Comparison of ENCODE assay signal across 24 mouse cellular contexts in the genomic region with DNA sequence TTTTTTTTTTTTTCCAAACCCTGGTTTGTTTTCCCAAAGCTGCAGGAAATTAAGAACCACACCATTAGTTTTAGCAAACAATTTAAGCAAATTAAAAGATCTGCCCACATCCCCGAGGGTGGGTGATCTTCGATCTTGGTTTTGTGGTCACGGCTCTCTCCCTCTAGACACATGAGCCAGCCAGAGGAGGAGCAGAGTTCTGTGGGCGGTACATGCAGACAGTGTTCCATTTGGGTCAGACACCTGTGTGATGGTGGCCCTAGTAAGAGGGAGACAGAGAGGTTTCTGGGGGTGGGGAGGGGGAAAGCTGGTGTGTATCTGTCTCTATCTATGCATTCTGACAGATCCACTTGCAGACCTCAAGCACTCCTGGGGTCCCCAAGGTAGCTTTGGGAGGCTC.
DNase-seq lines count a peak whose midpoint lies in the region; ATAC-seq and TF ChIP-seq lines count a peak whose summit lies in the region.
"Had no signal": no experiment of that assay in that cellular context is flagged by ENCODE, and none has a peak within 500 bp of the region (broad histone marks: within the 10 kb centered on the region; RNA-seq: fewer than 3 reads in every experiment).

No protein-coding gene starts in this region.

- no peak overlapping the region for H3K9ac ChIP-seq in kidney, embryonic 14.5 days (ENCODE audit: low read depth, low read length)
- H3K9ac ChIP-seq: forebrain, postnatal 0 days; hindbrain, embryonic 14.5 days; intestine, embryonic 15.5 days; liver, embryonic 15.5 days; lung, embryonic 15.5 days; stomach, embryonic 15.5 days had no signal

- H3K9me3 ChIP-seq in kidney, embryonic 14.5 days (ENCODE audit: control insufficient read depth, low read length), result no peaks in the 10 kb centered on the region
- H3K9me3 ChIP-seq: intestine, embryonic 15.5 days; limb, embryonic 10.5 days; liver, embryonic 15.5 days; lung, embryonic 15.5 days; megakaryocyte, embryonic 14.5 days; stomach, embryonic 15.5 days had no signal

- H3K36me3 ChIP-seq in kidney, embryonic 14.5 days (ENCODE audit: control insufficient read depth, insufficient read depth, low read length), result no peaks in the 10 kb centered on the region
- H3K36me3 ChIP-seq in thymus, adult 2 months (ENCODE audit: control insufficient read depth, insufficient read depth, low read length), result no peaks in the 10 kb centered on the region
- H3K36me3 ChIP-seq: intestine, embryonic 15.5 days; limb, embryonic 10.5 days; liver, embryonic 15.5 days; lung, embryonic 15.5 days; stomach, embryonic 15.5 days had no signal

- no peak overlapping the region for H3K27ac ChIP-seq in kidney, embryonic 14.5 days (ENCODE audit: low read depth, low read length)
- H3K27ac ChIP-seq in thymus, adult 2 months (ENCODE audit: control insufficient read depth, insufficient read depth, low read length), result peak overlapping the region; percentile 65
- H3K27ac ChIP-seq: intestine, embryonic 15.5 days; limb, embryonic 10.5 days; liver, embryonic 15.5 days; lung, embryonic 15.5 days; stomach, embryonic 15.5 days had no signal

- WGBS in kidney, embryonic 14.5 days, result 52% methylated on average over 4 of the region's 4 CpGs
- WGBS in thymus, adult 2 months, result 1% methylated on average over 4 of the region's 4 CpGs

- ATAC-seq in kidney, embryonic 14.5 days (ENCODE audit: low FRiP score, low TSS enrichment), result peak; percentile 6; the same call in 1 of the 2 replicates
- ATAC-seq in CD4-positive, CD25-positive, alpha-beta regulatory T cell, adult 4 months, result peak; percentile 20
- ATAC-seq: forebrain, postnatal 0 days; intestine, embryonic 15.5 days had no signal

- no peaks in the 10 kb centered on the region for H3K4me1 ChIP-seq in kidney, embryonic 14.5 days (ENCODE audit: control insufficient read depth, insufficient read depth, low read length)
- H3K4me1 ChIP-seq in thymus, adult 2 months (replicated peaks; ENCODE audit: control insufficient read depth, insufficient read depth, low read length), result peaks cover 41% of the 10 kb centered on the region
- H3K4me1 ChIP-seq: liver, embryonic 15.5 days; megakaryocyte, embryonic 14.5 days; stomach, embryonic 15.5 days had no signal

- no peaks in the 10 kb centered on the region for H3K27me3 ChIP-seq in kidney, embryonic 14.5 days (ENCODE audit: control insufficient read depth, insufficient read depth, low read length)
- H3K27me3 ChIP-seq in thymus, adult 2 months (ENCODE audit: control insufficient read depth, insufficient read depth, low read length), result no peaks in the 10 kb centered on the region
- H3K27me3 ChIP-seq: intestine, embryonic 15.5 days; liver, embryonic 15.5 days; lung, embryonic 15.5 days; megakaryocyte, embryonic 14.5 days; stomach, embryonic 15.5 days had no signal

- no peak for TF ChIP-seq CTCF in thymus, adult 2 months (IDR thresholded peaks at IDR 0.05; ENCODE audit: borderline replicate concordance, control insufficient read depth, extremely low read depth, insufficient read depth, low read length, poor library complexity)

- H3K4me3 ChIP-seq in kidney, embryonic 14.5 days (ENCODE audit: low read length), result no peak overlapping the region
- no peak overlapping the region for H3K4me3 ChIP-seq in thymus, adult 2 months (ENCODE audit: control insufficient read depth, insufficient read depth, low read length)
- H3K4me3 ChIP-seq: intestine, embryonic 15.5 days; limb, embryonic 10.5 days; liver, embryonic 15.5 days; lung, embryonic 15.5 days; megakaryocyte, embryonic 14.5 days; stomach, embryonic 15.5 days had no signal

- no peak for TF ChIP-seq POLR2A in thymus, adult 2 months (IDR thresholded peaks at IDR 0.05; ENCODE audit: control insufficient read depth, extremely low read depth, insufficient read depth, low read length, poor library complexity)

- no peak for DNase-seq in kidney, postnatal 36 days
- DNase-seq in thymus, adult 2 months, result peak; percentile 47
- DNase-seq in thymus, postnatal 4 days, result peak; percentile 51
- DNase-seq in urinary bladder, adult 18-20 months (ENCODE audit: low spot score in 2 of 2), result no peak
- no peak for DNase-seq in embryo, embryonic 9.5 days (ENCODE audit: extremely low spot score)
- DNase-seq: adrenal gland, postnatal 10 days; cerebellum, adult 2 months; cerebellum, postnatal 25 days; forebrain, postnatal 0 days; gastrocnemius, postnatal 36 days; heart, postnatal 36 days; liver; lung, postnatal 36 days; right cerebral cortex, adult 18-20 months; right cerebral cortex, postnatal 4 days had no signal

- no peak overlapping the region for H3K4me2 ChIP-seq in kidney, embryonic 14.5 days (replicated peaks; ENCODE audit: low read depth, low read length)
- H3K4me2 ChIP-seq: hindbrain, embryonic 14.5 days; intestine, embryonic 15.5 days; liver, embryonic 15.5 days; lung, embryonic 15.5 days; stomach, embryonic 15.5 days had no signal

Comparison
In these comparisons a context has a peak if more than half of its experiments do, and no peak if none do; other contexts are left out.
1. DNase-seq: peak in thymus, adult 2 months (single experiment) and thymus, postnatal 4 days (single experiment); none in kidney, postnatal 36 days (0 of 2), urinary bladder, adult 18-20 months (0 of 2) and embryo, embryonic 9.5 days (single experiment).